Mouse (Mus musculus) hindbrain, embryonic 12.5 days (tissue): ENCODE measurements around the gene Pld1. TPM values are rescaled to one million over a fixed set of nuclear protein-coding genes. Genes with fewer than 3 reads are reported as not detected.

Experiments
- ATAC-seq: fragments of 200-750 bp; cut with Nextera tagmentation; 2 replicates; pipeline ENCODE4 v1.8.0; 2017; ENCODE audit warnings: moderate TSS enrichment; ENCODE audit not compliant: low FRiP score
- H3K27ac ChIP-seq: fragments of 300-500 bp; sonication (generic); 2 replicates; pipeline ENCODE4 v1.5.1; 2016; ENCODE audit warnings: mild to moderate bottlenecking
- H3K27me3 ChIP-seq: fragments of 300-500 bp; sonication (generic); 2 replicates; pipeline ENCODE4 v1.6.1; 2016; ENCODE audit warnings: mild to moderate bottlenecking
- H3K36me3 ChIP-seq: fragments of 300-500 bp; sonication (generic); 2 replicates; pipeline ENCODE4 v1.6.1; 2016; ENCODE audit warnings: mild to moderate bottlenecking
- H3K4me1 ChIP-seq: fragments of 300-500 bp; sonication (generic); 2 replicates; pipeline ENCODE4 v1.6.1; 2016
- H3K4me2 ChIP-seq: fragments of 300-500 bp; sonication (generic); replicated peaks from 2 replicates; pipeline ENCODE4 v1.6.1; 2016; ENCODE audit warnings: mild to moderate bottlenecking
- H3K4me3 ChIP-seq: fragments of 300-500 bp; sonication (generic); 2 replicates; pipeline ENCODE4 v1.5.1; 2016; ENCODE audit warnings: mild to moderate bottlenecking
- H3K9ac ChIP-seq: fragments of 300-500 bp; sonication (generic); 2 replicates; pipeline ENCODE4 v1.6.1; 2016; ENCODE audit warnings: mild to moderate bottlenecking, moderate library complexity
- H3K9me3 ChIP-seq: fragments of 300-500 bp; sonication (generic); replicated peaks from 2 replicates; pipeline ENCODE4 v1.6.1; 2016; ENCODE audit warnings: mild to moderate bottlenecking
- WGBS: fragments of 180-500 bp; shearing (Covaris S2); methylation state at CpG from one replicate; pipeline ENCODE4 v1.1.7; 2016; 5-methylcytosine and 5-hydroxymethylcytosine counted together
- polyA plus RNA-seq: library from polyadenylated mRNA; unstranded; fragments of >200 nt; fragmentation: Nextera tagmentation; extraction: Ambion mirVana; gene quantifications from 2 replicates; pipeline ENCODE4 v1.2.1, GENCODE M21; 2016

The Pld1 gene
- polyA plus RNA-seq, 1 experiment from 2014 or later = 5.6 TPM

GRCm38 (mm10) chr3:28017002-28017401, 78.5 kb downstream of the Pld1 start:
- H3K4me3 ChIP-seq = no peak overlapping the region
- H3K9ac ChIP-seq = no peak overlapping the region
- no peaks in the 10 kb centered on the region for H3K36me3 ChIP-seq
- 86% methylated on average over 2 of the region's 2 CpGs for whole genome bisulfite sequencing
- no peaks in the 10 kb centered on the region for H3K27me3 ChIP-seq
- H3K9me3 ChIP-seq = no peaks in the 10 kb centered on the region; the same call in 1 of the 2 replicates
- no peaks in the 10 kb centered on the region for H3K4me1 ChIP-seq
- H3K4me2 ChIP-seq = no peak overlapping the region
- peak; percentile 40; the same call in 1 of the 2 replicates for ATAC-seq
- no peak overlapping the region for H3K27ac ChIP-seq

- ATAC-seq = no peak
- Histone ChIP-seq H3K27ac (no peak overlapping the region), H3K36me3 (no peaks in the 10 kb centered on the region), H3K4me2 (no peak overlapping the region), H3K4me1 (no peaks in the 10 kb centered on the region), H3K27me3 (no peaks in the 10 kb centered on the region), H3K9ac (no peak overlapping the region), H3K9me3 (no peaks in the 10 kb centered on the region; the same call in 1 of the 2 replicates), H3K4me3 (no peak overlapping the region)
- WGBS = 76% methylated on average over 4 of the region's 4 CpGs
Measured at GRCm38 (mm10) chr3:28019727-28020126, 81.2 kb downstream of the Pld1 start.

DNA sequence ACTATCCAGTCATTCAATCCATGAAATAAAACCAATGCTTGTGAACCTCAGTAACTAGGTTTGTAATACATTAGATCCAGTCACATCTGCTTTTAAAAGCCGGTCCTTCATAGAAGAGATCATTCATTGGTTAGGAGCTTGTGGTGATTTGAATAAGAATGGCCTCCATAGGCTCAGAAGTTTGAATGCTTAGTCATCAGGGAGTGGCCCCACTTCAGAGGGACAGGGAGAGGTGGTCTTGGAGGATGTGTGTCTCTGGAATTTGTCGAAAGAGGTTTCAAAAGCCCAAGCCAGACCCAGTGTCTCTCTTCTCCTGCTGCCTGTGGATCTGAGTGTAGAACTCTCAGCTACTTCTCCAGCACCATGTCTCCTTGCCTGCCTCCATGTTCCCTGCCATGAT, 81.9 kb downstream of the Pld1 start:
- WGBS = 88% methylated on average over 2 of the region's 2 CpGs
- H3K9ac ChIP-seq = no peak overlapping the region
- H3K27me3 ChIP-seq = no peaks in the 10 kb centered on the region
- no peaks in the 10 kb centered on the region for H3K36me3 ChIP-seq
- no peak overlapping the region for H3K27ac ChIP-seq
- no peaks in the 10 kb centered on the region for H3K9me3 ChIP-seq
- H3K4me1 ChIP-seq = no peaks in the 10 kb centered on the region
- no peak overlapping the region for H3K4me3 ChIP-seq
- ATAC-seq = no peak
- H3K4me2 ChIP-seq = no peak overlapping the region

DNA sequence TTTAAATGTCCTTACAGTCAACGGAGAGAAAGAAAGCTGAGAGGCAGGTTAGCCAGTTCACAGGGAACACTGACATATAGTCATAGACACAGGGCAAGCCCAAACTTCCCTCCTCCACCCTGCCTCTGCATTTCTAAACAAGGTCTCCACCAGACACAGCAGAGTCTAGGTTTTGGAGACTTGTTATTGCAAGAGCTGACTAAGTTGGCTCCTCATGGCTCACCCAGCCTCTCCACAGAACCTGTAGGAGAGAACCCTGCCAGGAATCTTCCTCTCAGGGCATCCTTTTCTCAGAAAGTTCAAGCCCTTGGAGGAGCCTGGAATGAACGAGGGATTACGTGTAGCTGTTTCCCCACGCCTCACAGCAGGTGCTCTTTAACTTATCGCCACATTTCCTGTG, 83.7 kb downstream of the Pld1 start:
- WGBS = 89% methylated on average over 5 of the region's 5 CpGs
- no peak overlapping the region for H3K4me2 ChIP-seq
- no peaks in the 10 kb centered on the region for H3K9me3 ChIP-seq
- ATAC-seq = no peak
- H3K9ac ChIP-seq = no peak overlapping the region
- H3K4me1 ChIP-seq = no peaks in the 10 kb centered on the region
- H3K4me3 ChIP-seq = no peak overlapping the region
- H3K27me3 ChIP-seq = no peaks in the 10 kb centered on the region
- H3K27ac ChIP-seq = no peak overlapping the region
- no peaks in the 10 kb centered on the region for H3K36me3 ChIP-seq

DNA sequence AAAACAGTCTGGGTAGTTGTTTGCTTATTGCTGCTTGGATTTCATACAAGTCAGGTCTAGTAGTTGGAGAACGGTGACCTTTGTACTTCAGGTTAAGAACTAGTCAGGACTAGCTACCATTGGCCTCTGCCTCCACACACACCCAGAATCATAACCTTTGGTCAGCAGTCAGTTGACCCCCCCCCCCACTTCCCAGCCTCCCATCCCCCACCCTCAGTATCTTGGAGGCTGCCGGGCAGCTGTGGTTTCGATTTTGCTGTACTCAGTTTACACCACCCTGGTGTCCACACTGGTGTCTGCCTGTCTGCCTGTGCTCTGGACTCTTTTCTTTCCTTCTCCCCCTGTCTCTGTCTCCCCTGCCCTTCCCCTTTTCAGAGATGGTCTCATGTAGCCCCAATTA, 88.4 kb downstream of the Pld1 start:
- Histone ChIP-seq H3K4me2 (no peak overlapping the region), H3K9me3 (no peaks in the 10 kb centered on the region), H3K27ac (no peak overlapping the region), H3K27me3 (no peaks in the 10 kb centered on the region), H3K4me3 (no peak overlapping the region), H3K36me3 (no peaks in the 10 kb centered on the region), H3K4me1 (no peaks in the 10 kb centered on the region), H3K9ac (no peak overlapping the region)
- 59% methylated on average over 3 of the region's 3 CpGs for WGBS
- no peak for ATAC-seq

- ATAC-seq = no peak
- 92% methylated on average over 10 of the region's 10 CpGs for WGBS
- Histone ChIP-seq H3K4me3 (no peak overlapping the region), H3K36me3 (no peaks in the 10 kb centered on the region), H3K27me3 (no peaks in the 10 kb centered on the region), H3K4me2 (no peak overlapping the region), H3K9me3 (no peaks in the 10 kb centered on the region), H3K4me1 (no peaks in the 10 kb centered on the region), H3K27ac (no peak overlapping the region), H3K9ac (no peak overlapping the region)
Measured at GRCm38 (mm10) chr3:28028456-28028855, 90.0 kb downstream of the Pld1 start.

GRCm38 (mm10) chr3:28030860-28031259, 92.4 kb downstream of the Pld1 start:
- no peak overlapping the region for H3K27ac ChIP-seq
- ATAC-seq = no peak
- WGBS = 88% methylated on average over 5 of the region's 5 CpGs
- no peaks in the 10 kb centered on the region for H3K36me3 ChIP-seq
- no peak overlapping the region for H3K4me2 ChIP-seq
- H3K4me3 ChIP-seq = no peak overlapping the region
- H3K9me3 ChIP-seq = no peaks in the 10 kb centered on the region
- H3K27me3 ChIP-seq = no peaks in the 10 kb centered on the region
- no peaks in the 10 kb centered on the region for H3K4me1 ChIP-seq
- H3K9ac ChIP-seq = no peak overlapping the region

DNA sequence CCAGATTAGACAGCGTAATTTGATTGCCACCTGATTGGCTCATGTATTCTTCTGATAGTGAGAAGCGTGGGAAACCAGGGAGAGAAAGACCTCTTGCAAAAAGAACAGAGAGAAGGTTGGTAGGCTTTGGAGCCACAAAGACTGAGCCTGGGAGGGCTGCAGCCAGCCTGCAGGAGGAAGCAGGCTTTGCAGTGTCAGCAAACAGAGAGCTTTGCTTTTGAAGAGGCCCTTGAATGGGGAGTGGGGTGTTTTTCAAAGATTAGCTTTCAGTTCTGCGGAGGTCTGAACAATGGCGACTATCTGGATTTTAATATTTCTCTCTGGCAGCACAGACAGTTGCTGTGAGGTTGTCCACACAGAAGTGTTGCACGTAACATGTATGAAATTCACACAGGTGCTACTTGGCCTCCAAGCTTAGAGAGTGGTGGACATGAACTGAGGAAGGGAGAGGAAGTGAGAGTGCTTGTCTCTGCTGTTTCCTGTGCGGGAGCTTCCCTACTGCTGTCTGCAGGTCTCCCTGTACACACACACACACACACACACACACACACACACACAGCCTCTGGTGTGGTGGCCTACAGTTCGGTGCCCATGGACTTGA, 93.2 kb downstream of the Pld1 start:
- no peak overlapping the region for H3K4me2 ChIP-seq
- no peaks in the 10 kb centered on the region for H3K27me3 ChIP-seq
- no peaks in the 10 kb centered on the region for H3K9me3 ChIP-seq
- no peak overlapping the region for H3K27ac ChIP-seq
- no peak overlapping the region for H3K9ac ChIP-seq
- no peaks in the 10 kb centered on the region for H3K4me1 ChIP-seq
- no peaks in the 10 kb centered on the region for H3K36me3 ChIP-seq
- WGBS = 65% methylated on average over 7 of the region's 7 CpGs
- H3K4me3 ChIP-seq = no peak overlapping the region
- ATAC-seq = no peak

DNA sequence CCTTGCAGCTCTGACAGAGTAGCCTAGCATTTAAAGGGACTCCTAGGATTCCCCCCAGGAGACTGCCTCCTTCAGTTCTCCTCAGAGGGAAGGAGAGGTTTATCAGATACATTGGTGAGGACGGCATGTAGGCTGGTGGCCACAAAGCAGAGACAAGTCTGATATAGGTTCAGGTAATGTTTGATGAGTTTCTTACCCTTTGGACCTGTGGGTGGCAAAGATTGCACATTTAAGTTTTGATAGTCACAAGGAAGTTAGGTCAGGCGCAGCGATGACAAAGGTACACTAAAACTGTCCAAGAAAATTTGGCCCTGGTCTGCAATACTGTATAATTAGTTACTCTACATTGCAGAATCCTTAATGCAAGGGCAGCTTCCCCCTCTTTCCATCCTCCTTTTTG, 95.4 kb downstream of the Pld1 start:
- no peak for ATAC-seq
- Histone ChIP-seq H3K27ac (no peak overlapping the region), H3K9ac (no peak overlapping the region), H3K9me3 (no peaks in the 10 kb centered on the region), H3K36me3 (no peaks in the 10 kb centered on the region), H3K4me2 (no peak overlapping the region), H3K4me1 (no peaks in the 10 kb centered on the region), H3K27me3 (no peaks in the 10 kb centered on the region), H3K4me3 (no peak overlapping the region)
- WGBS = 90% methylated on average over 3 of the region's 3 CpGs

- H3K9ac ChIP-seq = no peak overlapping the region
- WGBS = 75% methylated on average over 5 of the region's 5 CpGs
- no peak overlapping the region for H3K4me3 ChIP-seq
- no peaks in the 10 kb centered on the region for H3K27me3 ChIP-seq
- H3K36me3 ChIP-seq = no peaks in the 10 kb centered on the region
- H3K27ac ChIP-seq = no peak overlapping the region
- no peak overlapping the region for H3K4me2 ChIP-seq
- ATAC-seq = no peak
- no peaks in the 10 kb centered on the region for H3K4me1 ChIP-seq
- no peaks in the 10 kb centered on the region for H3K9me3 ChIP-seq
Measured at GRCm38 (mm10) chr3:28034707-28035333, 96.3 kb downstream of the Pld1 start.

GRCm38 (mm10) chr3:28037320-28037932, 98.9 kb downstream of the Pld1 start:
- no peak overlapping the region for H3K4me2 ChIP-seq
- H3K4me3 ChIP-seq = no peak overlapping the region
- no peak overlapping the region for H3K27ac ChIP-seq
- WGBS = 72% methylated on average over 8 of the region's 8 CpGs
- H3K27me3 ChIP-seq = no peaks in the 10 kb centered on the region
- H3K9me3 ChIP-seq = no peaks in the 10 kb centered on the region
- ATAC-seq = no peak
- no peaks in the 10 kb centered on the region for H3K36me3 ChIP-seq
- H3K4me1 ChIP-seq = no peaks in the 10 kb centered on the region
- H3K9ac ChIP-seq = no peak overlapping the region

DNA sequence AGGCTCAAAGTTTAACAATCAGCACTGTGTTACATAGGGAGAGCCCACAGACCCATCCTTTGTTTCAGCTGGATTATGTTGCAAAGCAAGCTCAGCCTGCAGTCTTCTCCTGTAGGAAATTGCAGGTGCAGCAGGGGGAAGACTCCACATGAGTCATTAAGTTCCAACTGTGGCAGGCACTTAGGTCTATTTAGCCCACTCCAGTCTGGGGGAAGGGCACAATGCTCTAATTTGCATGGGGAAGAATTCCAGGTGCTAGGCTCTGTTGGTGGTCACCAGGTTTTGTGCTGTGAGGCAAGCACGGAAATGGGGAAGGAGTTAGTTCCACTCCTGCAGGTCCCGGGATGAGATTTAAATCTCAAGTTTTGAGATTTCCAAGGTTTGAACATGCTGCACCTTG, 99.6 kb downstream of the Pld1 start:
- H3K27ac ChIP-seq = no peak overlapping the region
- WGBS = 47% methylated on average over 2 of the region's 2 CpGs
- H3K4me1 ChIP-seq = no peaks in the 10 kb centered on the region
- no peaks in the 10 kb centered on the region for H3K9me3 ChIP-seq
- no peaks in the 10 kb centered on the region for H3K36me3 ChIP-seq
- no peak overlapping the region for H3K9ac ChIP-seq
- no peak overlapping the region for H3K4me2 ChIP-seq
- no peak for ATAC-seq
- H3K4me3 ChIP-seq = no peak overlapping the region
- no peaks in the 10 kb centered on the region for H3K27me3 ChIP-seq

- Histone ChIP-seq H3K4me2 (no peak overlapping the region), H3K36me3 (no peaks in the 10 kb centered on the region), H3K4me3 (no peak overlapping the region), H3K9ac (no peak overlapping the region), H3K27ac (no peak overlapping the region), H3K9me3 (no peaks in the 10 kb centered on the region), H3K27me3 (no peaks in the 10 kb centered on the region), H3K4me1 (no peaks in the 10 kb centered on the region)
- ATAC-seq = no peak
- WGBS = 32% methylated on average over 1 of the region's 1 CpGs
Measured at GRCm38 (mm10) chr3:28039760-28040159, 101.3 kb downstream of the Pld1 start.
